Mouse (Mus musculus): ENCODE data around the gene Olfr1380. TPM values are rescaled to one million over a fixed set of nuclear protein-coding genes. Genes with fewer than 3 reads are reported as not detected.
"Not testable (repeated sequence)": the region's sequence is repeated elsewhere in the genome, so short reads cannot be mapped to it uniquely, and the experiment has no call there.

Olfr1380 gene
- total and polyA plus RNA-seq, 3 experiments, result 0.16 TPM; not detected in 2

DNA sequence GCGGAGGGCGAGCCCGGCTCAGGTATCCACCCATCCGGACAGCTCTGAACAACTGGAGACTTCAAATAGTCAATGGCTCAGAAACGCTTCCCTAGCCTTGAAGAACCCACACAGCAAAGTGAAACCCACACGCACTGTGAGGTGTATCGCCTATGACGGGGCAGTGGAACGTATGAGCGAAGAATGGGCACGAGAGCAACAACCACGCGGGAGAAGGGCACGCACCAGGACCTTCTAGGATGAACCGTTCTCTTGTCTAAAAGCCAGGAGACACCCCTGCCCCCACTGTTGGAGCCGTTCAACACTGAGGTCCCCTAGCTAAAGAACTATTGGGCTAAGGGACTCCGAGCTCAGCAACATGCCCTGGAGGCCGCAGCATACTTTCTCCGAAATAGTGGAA, 33.5 kb downstream of the Olfr1380 start:
- ATAC-seq (ENCODE audit: extremely low read depth, insufficient number of reproducible peaks, low FRiP score, poor library complexity, severe bottlenecking) (no peak), DNase-seq (ENCODE audit: low spot score) (no peak)
- TF ChIP-seq GATA1 (IDR thresholded peaks at IDR 0.05; ENCODE audit: borderline replicate concordance, low read length) (no peak), POLR2AphosphoS5 (IDR thresholded peaks at IDR 0.05; ENCODE audit: insufficient replicate concordance, low read depth, low read length) (no peak), CTCF (IDR thresholded peaks at IDR 0.05; ENCODE audit: low read depth, low read length) (no peak), TAL1 (conservative IDR thresholded peaks at IDR 0.05; ENCODE audit: low read depth, low read length) (no peak), GATA2 (IDR thresholded peaks at IDR 0.05; ENCODE audit: borderline replicate concordance, low read depth, low read length) (no peak)
- Histone ChIP-seq H3K27me3 (ENCODE audit: insufficient read depth, low read length) (no peaks in the 10 kb centered on the region; the same call in 1 of the 2 replicates), H3K4me1 (ENCODE audit: insufficient read depth, low read depth, low read length) (no peaks in the 10 kb centered on the region), H3K9me3 (replicated peaks) (no peaks in the 10 kb centered on the region), H3K36me3 (replicated peaks) (no peaks in the 10 kb centered on the region), H3K4me3 (ENCODE audit: low read depth, low read length) (no peak overlapping the region)

DNA sequence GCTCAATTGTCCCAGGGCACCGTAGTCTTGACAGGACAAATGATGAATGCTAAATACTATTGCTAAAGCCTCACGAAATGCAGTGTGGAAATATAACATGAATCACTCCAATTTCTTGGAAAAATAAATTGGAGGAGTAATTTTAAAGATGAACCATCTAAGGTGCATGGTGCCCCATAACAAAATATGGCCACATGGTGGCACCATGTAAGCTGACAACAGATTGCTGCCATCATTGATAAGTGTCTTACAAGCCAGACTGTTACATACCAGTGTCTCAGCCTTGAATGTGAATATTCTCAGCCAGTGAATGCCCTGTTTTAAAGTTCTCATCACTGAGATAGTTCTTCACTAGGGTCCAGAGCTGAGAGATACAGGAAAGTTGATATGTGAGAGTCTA, 40.5 kb downstream of the Olfr1380 start:
- ATAC-seq (ENCODE audit: extremely low read depth, insufficient number of reproducible peaks, low FRiP score, poor library complexity, severe bottlenecking); DNase-seq (ENCODE audit: low spot score); H3K4me1 ChIP-seq (ENCODE audit: insufficient read depth, low read depth, low read length); H3K4me3 ChIP-seq (ENCODE audit: low read depth, low read length); H3K36me3 ChIP-seq (replicated peaks); H3K9me3 ChIP-seq (replicated peaks); H3K27me3 ChIP-seq (ENCODE audit: insufficient read depth, low read length): not testable (repeated sequence)

DNA sequence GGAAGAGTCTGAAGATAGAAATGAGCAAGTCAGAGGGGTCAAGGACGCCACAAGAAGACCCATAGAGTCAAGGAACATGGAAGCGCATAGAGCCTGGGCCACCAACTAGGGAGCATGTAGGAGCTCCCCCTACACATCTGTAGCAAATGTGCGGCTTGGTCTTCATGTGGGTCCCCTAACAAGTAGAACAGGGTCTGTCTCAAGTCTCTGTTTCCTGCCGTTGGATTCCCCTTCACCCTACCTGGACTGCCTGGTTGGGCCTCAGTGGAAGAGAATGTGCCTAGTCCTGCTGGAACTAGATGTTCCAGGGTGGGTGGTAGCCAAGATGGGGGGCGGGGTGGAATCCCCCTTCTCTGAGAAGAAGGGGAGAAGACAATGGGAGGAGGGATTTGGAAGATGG, 51.6 kb downstream of the Olfr1380 start:
- not testable (repeated sequence) for DNase-seq (ENCODE audit: low spot score); H3K9me3 ChIP-seq (replicated peaks); H3K4me3 ChIP-seq (ENCODE audit: low read depth, low read length); H3K4me1 ChIP-seq (ENCODE audit: insufficient read depth, low read depth, low read length); ATAC-seq (ENCODE audit: extremely low read depth, insufficient number of reproducible peaks, low FRiP score, poor library complexity, severe bottlenecking); H3K36me3 ChIP-seq (replicated peaks)
- peaks cover 11% of the 10 kb centered on the region for H3K27me3 ChIP-seq (ENCODE audit: insufficient read depth, low read length)

DNA sequence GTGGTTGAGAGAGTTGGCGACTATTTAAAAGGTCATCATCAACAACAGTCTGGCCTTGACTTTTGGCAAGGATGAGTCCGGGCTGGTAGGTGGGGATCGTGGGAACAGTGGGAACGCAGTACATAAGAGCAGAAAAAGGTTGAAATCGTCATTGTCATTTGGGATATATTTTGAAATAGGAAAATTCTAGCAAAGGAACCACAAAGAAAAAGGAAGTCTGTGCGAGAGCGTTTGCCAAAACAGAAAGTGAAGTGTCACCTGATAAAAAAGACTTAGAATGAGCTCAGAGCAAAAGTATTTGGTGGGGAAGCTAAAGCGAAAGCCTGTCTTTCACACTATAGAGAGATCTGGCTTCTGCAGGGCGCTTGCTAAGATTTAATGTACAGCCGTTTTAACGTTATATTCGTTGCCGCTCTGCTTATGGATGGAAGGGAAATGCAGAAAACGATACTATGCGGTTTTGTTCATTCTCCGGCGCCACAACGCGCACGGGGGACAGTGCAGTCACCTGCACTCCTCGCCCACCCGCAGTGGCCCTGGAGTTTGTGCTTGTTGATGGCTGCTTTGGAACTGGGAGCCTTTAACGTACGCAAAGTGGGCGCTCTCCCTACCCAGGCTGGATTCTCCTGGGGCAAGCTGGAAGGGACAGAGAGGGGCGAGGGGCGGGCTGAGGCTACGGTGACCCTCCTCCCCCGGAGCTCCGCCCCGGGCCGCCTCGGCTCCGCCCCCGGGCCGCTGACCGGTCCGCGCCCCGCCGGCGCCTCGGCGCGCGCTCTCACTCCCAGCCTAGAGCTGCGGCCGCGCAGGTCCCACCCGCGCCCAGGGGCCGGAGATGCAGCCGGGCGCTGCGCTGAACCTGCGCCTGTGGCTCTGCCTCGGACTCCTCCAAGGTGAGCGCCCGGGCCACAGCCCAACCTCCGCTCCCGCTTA, 52.5 kb downstream of the Olfr1380 start, which contains the start of gene Flt4:
Gene Flt4, plus strand, starts transcription at position 326 of the 930 bp plus-strand sequence.
- H3K9me3 ChIP-seq (replicated peaks); DNase-seq (ENCODE audit: low spot score); H3K4me1 ChIP-seq (ENCODE audit: insufficient read depth, low read depth, low read length); H3K4me3 ChIP-seq (ENCODE audit: low read depth, low read length); ATAC-seq (ENCODE audit: extremely low read depth, insufficient number of reproducible peaks, low FRiP score, poor library complexity, severe bottlenecking); H3K36me3 ChIP-seq (replicated peaks); H3K27me3 ChIP-seq (ENCODE audit: insufficient read depth, low read length): not testable (repeated sequence)

DNA sequence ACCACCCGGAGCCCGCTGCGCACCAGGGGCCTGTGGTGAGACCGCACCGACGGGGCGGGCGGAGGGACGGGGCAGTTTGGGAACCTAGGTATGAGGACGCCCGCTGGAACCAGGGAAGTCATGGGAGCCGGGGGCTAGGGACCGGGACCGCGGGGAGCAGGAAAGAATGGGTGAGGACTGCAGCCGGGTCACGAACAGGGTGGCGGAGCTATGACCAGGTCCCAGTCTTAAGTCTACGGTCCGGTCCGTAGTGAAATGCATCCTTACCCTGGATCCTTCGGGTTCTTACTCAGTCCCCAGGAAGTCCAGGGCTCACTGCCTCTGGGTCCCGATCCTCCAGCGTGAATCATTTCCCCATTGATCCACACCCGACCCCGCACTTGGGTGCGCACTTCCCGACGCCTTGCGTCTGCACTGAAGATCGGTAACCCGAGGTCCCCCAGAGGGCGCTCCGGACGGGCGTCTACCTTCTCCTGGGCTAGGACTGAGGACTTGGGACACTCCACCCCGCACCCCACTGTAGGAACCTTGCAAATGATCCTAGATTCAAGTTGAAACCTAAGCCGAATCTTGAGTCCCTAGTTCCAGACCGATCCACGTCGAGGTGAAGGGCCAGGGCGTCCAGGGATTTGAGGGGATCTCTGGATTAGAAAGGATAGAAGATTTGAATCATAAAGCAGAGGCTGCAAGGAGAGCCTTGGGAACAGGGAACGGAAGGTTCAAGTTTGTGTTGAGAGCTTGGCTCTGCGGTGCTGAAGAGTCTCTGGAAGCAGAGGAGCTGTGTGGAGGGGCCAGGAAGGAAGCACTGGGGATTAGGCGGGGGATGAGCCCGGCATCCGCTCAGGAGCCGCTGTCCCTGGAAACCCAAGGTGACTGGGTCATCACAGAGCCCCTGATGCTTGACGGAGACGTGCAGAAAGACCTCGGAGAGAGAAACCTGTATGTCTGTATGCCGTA, 53.5 kb downstream of the Olfr1380 start:
- not testable (repeated sequence) for ATAC-seq (ENCODE audit: extremely low read depth, insufficient number of reproducible peaks, low FRiP score, poor library complexity, severe bottlenecking); H3K4me1 ChIP-seq (ENCODE audit: insufficient read depth, low read depth, low read length); H3K27me3 ChIP-seq (ENCODE audit: insufficient read depth, low read length); H3K36me3 ChIP-seq (replicated peaks); H3K9me3 ChIP-seq (replicated peaks); H3K4me3 ChIP-seq (ENCODE audit: low read depth, low read length); DNase-seq (ENCODE audit: low spot score)

GRCm38 (mm10) chr11:49611349-49611748, 54.7 kb downstream of the Olfr1380 start:
- not testable (repeated sequence) for H3K4me1 ChIP-seq (ENCODE audit: insufficient read depth, low read depth, low read length); ATAC-seq (ENCODE audit: extremely low read depth, insufficient number of reproducible peaks, low FRiP score, poor library complexity, severe bottlenecking); H3K9me3 ChIP-seq (replicated peaks); H3K36me3 ChIP-seq (replicated peaks); DNase-seq (ENCODE audit: low spot score); H3K4me3 ChIP-seq (ENCODE audit: low read depth, low read length)
- H3K27me3 ChIP-seq (ENCODE audit: insufficient read depth, low read length), result peaks cover 12% of the 10 kb centered on the region

- H3K27me3 ChIP-seq (ENCODE audit: insufficient read depth, low read length), result peaks cover 18% of the 10 kb centered on the region
Measured at GRCm38 (mm10) chr11:49612154-49612553, 55.5 kb downstream of the Olfr1380 start.

More at GRCm38 (mm10) chr11:49612154-49612553, 55.5 kb downstream of the Olfr1380 start:
- Histone ChIP-seq H3K4me1 (ENCODE audit: insufficient read depth, low read depth, low read length) (no peaks in the 10 kb centered on the region), H3K4me3 (ENCODE audit: low read depth, low read length) (no peak overlapping the region), H3K36me3 (replicated peaks) (no peaks in the 10 kb centered on the region), H3K9me3 (replicated peaks) (no peaks in the 10 kb centered on the region)
- ATAC-seq (ENCODE audit: extremely low read depth, insufficient number of reproducible peaks, low FRiP score, poor library complexity, severe bottlenecking) (no peak), DNase-seq (ENCODE audit: low spot score) (no peak)
- TF ChIP-seq TAL1 (conservative IDR thresholded peaks at IDR 0.05; ENCODE audit: low read depth, low read length) (no peak), POLR2AphosphoS5 (IDR thresholded peaks at IDR 0.05; ENCODE audit: insufficient replicate concordance, low read depth, low read length) (no peak)
